Mouse (Mus musculus) ES-Bruce4 (cell line): ENCODE results near the gene Rnf168.

ENCODE experiments used
- CTCF ChIP-seq: IDR thresholded peaks from one replicate; pipeline ENCODE4 v1.8.1; 2011; ENCODE audit warnings: low read depth, low read length
- EP300 ChIP-seq: IDR thresholded peaks from 2 replicates; pipeline ENCODE4 v1.6.1; 2011; ENCODE audit warnings: low read depth, low read length; ENCODE audit not compliant: insufficient read depth
- POLR2A ChIP-seq: IDR thresholded peaks from one replicate; pipeline ENCODE4 v1.8.1; 2011; ENCODE audit warnings: low read length; ENCODE audit not compliant: insufficient read depth

DNA sequence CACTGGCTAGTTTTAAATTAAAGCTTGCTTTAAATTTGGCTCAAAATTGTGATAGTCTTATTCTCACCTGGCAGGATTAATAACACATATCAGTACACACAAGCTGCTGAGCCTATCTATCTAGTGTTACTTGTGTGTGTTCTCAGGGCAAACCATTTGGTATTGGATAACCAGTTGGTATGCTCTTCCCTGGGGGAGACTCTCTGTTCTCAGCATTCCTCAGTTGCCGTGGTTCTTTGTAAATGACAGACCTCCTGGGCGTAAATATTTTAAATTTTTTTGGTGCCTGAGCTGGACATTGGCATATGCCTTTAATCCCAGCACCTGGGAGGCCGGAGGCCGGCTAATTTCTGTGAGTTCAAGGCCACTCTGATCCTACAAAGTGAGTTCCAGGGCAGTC, 35.6 kb downstream of the Rnf168 start:
- TF ChIP-seq EP300 = peak; percentile 66
- no peak for TF ChIP-seq CTCF
- no peak for TF ChIP-seq POLR2A
